Mouse (Mus musculus) thymus, adult 2 months (tissue): Measurements from ENCODE around the gene Abraxas2. TPM values are rescaled to one million over a fixed set of nuclear protein-coding genes. Genes with fewer than 3 reads are reported as not detected.
A peak's percentile ranks its signal among the peaks of the same experiment; 100 is the strongest.

Experiments
- DNase-seq: peaks from one replicate; pipeline ENCODE4 v3.0.0; 2021
- H3K27ac ChIP-seq: fragments of 200-500 bp; 2 replicates; pipeline ENCODE4 v1.5.1; 2012; ENCODE audit warnings: low read length, control low read depth; ENCODE audit not compliant: control insufficient read depth, insufficient read depth
- H3K27me3 ChIP-seq: fragments of 200-500 bp; 2 replicates; pipeline ENCODE4 v1.6.1; 2012; ENCODE audit warnings: mild to moderate bottlenecking, low read length, moderate library complexity, mixed read lengths; ENCODE audit not compliant: control insufficient read depth, insufficient read depth
- H3K36me3 ChIP-seq: fragments of 200-500 bp; 2 replicates; pipeline ENCODE4 v1.6.1; 2012; ENCODE audit warnings: mild to moderate bottlenecking, low read length, moderate library complexity; ENCODE audit not compliant: control insufficient read depth, insufficient read depth
- H3K4me1 ChIP-seq: fragments of 200-500 bp; replicated peaks from 2 replicates; pipeline ENCODE4 v1.6.1; 2012; ENCODE audit warnings: low read length; ENCODE audit not compliant: control insufficient read depth, insufficient read depth
- H3K4me3 ChIP-seq: fragments of 200-500 bp; 2 replicates; pipeline ENCODE4 v1.5.1; 2012; ENCODE audit warnings: mild to moderate bottlenecking, low read length, control low read depth, moderate library complexity; ENCODE audit not compliant: control insufficient read depth, insufficient read depth
- CTCF ChIP-seq: fragments of 200-500 bp; IDR thresholded peaks from 2 replicates; pipeline ENCODE4 v1.5.1; 2012; ENCODE audit warnings: mild to moderate bottlenecking, control low read depth, low read length, moderate library complexity, borderline replicate concordance; ENCODE audit not compliant: control insufficient read depth, poor library complexity, insufficient read depth; ENCODE audit errors: extremely low read depth
- POLR2A ChIP-seq: fragments of 200-500 bp; IDR thresholded peaks from 2 replicates; pipeline ENCODE4 v1.6.1; 2012; ENCODE audit warnings: mild to moderate bottlenecking, low read length, control low read depth, moderate library complexity; ENCODE audit not compliant: control insufficient read depth, poor library complexity, insufficient read depth; ENCODE audit errors: extremely low read depth
- WGBS: fragments of 180-500 bp; shearing (Covaris S2); methylation state at CpG from one replicate; pipeline ENCODE4 v1.1.7; 2018; 5-methylcytosine and 5-hydroxymethylcytosine counted together
- polyA plus RNA-seq: library from polyadenylated mRNA; depleted of rRNA; stranded (reverse); fragments of >200 nt; gene quantifications from 2 replicates; pipeline ENCODE4 v1.2.3, GENCODE M21; 2012

Abraxas2 gene
- polyA plus RNA-seq, 1 experiment: 12.8 TPM

DNA sequence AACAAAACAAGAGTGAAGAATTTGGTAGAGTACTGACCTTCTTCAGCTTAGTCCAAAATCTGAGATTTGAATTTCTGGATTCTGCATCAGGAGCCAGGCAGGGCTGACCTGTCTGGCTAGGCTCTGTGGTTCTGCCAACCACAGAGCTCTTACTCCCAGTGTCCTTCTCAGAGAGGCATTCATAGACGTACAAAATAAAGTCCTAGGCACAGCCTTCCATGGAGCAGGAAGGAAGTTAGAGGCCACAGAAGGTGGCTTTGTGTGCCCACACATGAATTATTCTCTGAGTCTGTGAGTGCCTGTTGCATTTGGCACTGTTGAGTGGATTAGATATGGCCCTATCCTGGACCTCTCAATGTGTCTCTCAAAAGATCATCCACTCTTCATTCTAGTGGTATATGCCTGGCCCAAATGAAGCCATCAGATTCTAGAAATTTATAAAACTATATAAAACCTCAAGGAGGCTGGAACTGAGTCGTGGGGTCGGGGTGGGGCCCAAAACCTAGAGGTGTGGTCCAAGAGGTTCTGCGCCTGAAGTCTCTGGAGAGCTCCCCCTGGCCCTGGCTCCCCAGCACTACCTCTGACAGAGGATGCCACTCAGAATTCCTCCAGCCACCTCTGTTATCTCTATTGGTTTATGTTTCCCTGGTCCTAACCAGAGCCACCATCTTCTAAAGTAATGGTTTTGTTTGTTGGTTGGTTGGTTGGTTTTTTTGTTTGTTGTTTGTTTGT, 29.7 kb downstream of the Abraxas2 start:
- peak overlapping the region; percentile 24; the same call in 1 of the 2 replicates for H3K27ac ChIP-seq
- no peak for TF ChIP-seq CTCF
- TF ChIP-seq POLR2A: no peak
- WGBS: 46% methylated on average over 4 of the region's 4 CpGs
- no peak overlapping the region for H3K4me3 ChIP-seq
- H3K36me3 ChIP-seq: peaks cover 9% of the 10 kb centered on the region
- no peaks in the 10 kb centered on the region for H3K27me3 ChIP-seq
- DNase-seq: no peak
- H3K4me1 ChIP-seq: peaks cover 3% of the 10 kb centered on the region

DNA sequence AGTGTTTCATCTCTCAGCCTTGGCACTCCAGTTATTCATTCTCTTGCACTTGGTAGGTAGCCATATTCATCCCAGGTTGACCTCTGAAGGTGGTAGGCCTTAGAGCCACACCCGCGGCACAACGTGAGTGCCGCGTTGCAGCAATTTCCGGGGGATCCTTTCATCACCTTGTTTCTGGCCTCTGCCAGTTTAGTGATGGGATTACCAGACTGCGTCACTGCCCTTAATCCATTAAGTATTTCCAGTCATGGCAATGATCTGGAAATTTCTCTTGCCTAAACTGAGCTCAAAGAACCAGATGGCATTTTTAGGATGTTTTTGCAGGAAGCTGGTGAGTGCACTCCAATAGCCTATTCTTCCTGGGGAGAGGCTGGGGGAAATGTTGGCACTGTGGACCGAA, 30.7 kb downstream of the Abraxas2 start:
- DNase-seq: no peak
- WGBS: 97% methylated on average over 8 of the region's 8 CpGs
- H3K27ac ChIP-seq: no peak overlapping the region
- H3K4me3 ChIP-seq: no peak overlapping the region
- TF ChIP-seq POLR2A: no peak
- TF ChIP-seq CTCF: no peak
- H3K36me3 ChIP-seq: no peaks in the 10 kb centered on the region
- H3K27me3 ChIP-seq: no peaks in the 10 kb centered on the region
- H3K4me1 ChIP-seq: peaks cover 3% of the 10 kb centered on the region

DNA sequence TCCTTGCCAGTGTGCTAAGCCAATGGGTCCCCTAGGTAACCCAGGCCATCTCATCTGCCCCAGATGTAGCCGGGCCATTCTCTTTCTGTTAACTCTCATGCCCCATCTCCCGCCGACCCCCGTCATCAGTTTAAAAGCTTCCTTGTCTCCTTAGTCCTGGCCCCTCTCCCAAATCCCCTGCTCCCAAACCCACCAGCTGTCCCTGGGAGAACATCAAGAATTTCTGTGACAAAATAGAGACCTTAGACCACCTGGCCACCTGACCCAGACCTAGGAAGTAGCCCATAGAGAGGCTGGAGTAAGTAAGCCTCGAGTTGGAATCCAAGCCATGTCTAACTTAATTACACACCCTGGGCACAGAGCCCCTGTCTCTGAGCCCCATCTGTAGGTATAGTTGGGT, 31.2 kb downstream of the Abraxas2 start:
- 92% methylated on average over 5 of the region's 5 CpGs for WGBS
- DNase-seq: no peak
- no peaks in the 10 kb centered on the region for H3K27me3 ChIP-seq
- no peaks in the 10 kb centered on the region for H3K36me3 ChIP-seq
- peaks cover 3% of the 10 kb centered on the region for H3K4me1 ChIP-seq
- no peak overlapping the region for H3K27ac ChIP-seq
- TF ChIP-seq POLR2A (no peak), CTCF (no peak)
- no peak overlapping the region for H3K4me3 ChIP-seq

- no peak overlapping the region for H3K4me3 ChIP-seq
- DNase-seq: no peak
- WGBS: 91% methylated on average over 5 of the region's 5 CpGs
- H3K36me3 ChIP-seq: no peaks in the 10 kb centered on the region
- TF ChIP-seq POLR2A (no peak), CTCF (no peak)
- H3K27me3 ChIP-seq: no peaks in the 10 kb centered on the region
- peaks cover 3% of the 10 kb centered on the region for H3K4me1 ChIP-seq
- no peak overlapping the region for H3K27ac ChIP-seq
Observed at GRCm38 (mm10) chr7:132891561-132892310, 32.7 kb downstream of the Abraxas2 start.

- Histone ChIP-seq H3K4me1 (peaks cover 3% of the 10 kb centered on the region), H3K36me3 (no peaks in the 10 kb centered on the region), H3K27ac (no peak overlapping the region), H3K27me3 (no peaks in the 10 kb centered on the region), H3K4me3 (no peak overlapping the region)
- DNase-seq: no peak
- no peak for TF ChIP-seq POLR2A
- no peak for TF ChIP-seq CTCF
- 73% methylated on average over 4 of the region's 4 CpGs for WGBS
Observed at GRCm38 (mm10) chr7:132892311-132892661, 33.3 kb downstream of the Abraxas2 start.

DNA sequence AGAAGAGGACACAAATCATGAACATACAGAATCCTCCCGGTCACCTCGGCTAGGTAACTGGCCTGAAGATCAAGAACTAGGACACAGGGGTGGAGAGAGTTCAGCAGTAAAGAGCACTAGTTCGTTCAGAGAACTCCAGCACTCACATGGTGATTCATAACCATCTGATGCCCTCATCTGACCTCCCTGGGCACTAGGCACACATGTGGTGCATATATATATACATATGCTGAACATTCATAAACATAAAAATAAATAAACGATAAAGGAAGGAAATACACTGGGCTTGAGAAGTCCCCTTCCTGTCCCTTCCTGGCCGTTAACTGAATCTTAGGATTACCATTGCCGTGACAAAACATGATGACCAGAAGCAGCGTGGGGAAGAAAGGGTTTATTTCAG, 33.8 kb downstream of the Abraxas2 start:
- Histone ChIP-seq H3K4me3 (no peak overlapping the region), H3K27me3 (no peaks in the 10 kb centered on the region), H3K4me1 (peaks cover 3% of the 10 kb centered on the region), H3K36me3 (no peaks in the 10 kb centered on the region), H3K27ac (no peak overlapping the region)
- TF ChIP-seq POLR2A (no peak), CTCF (no peak)
- WGBS: 83% methylated on average over 7 of the region's 7 CpGs
- DNase-seq: no peak

DNA sequence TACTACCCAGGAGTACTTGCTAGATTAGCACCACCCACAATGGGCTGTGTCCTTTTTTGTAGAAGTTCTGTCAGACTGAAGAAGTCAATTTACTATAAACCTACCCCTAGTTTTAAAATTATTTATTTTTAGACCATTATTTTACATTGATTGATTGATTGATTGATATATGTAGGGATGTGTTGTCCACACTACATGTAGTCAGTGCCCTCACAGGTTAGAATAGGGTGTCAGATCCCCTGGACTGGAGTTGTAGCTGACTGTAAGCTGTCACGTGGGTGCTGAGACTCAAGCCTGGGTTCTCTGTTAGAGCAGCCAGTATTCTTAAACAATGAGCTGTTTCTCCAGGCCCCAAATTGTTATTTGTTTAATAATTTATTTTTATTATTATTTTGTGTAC, 34.3 kb downstream of the Abraxas2 start:
- WGBS: 97% methylated on average over 1 of the region's 1 CpGs
- TF ChIP-seq POLR2A (no peak), CTCF (no peak)
- no peak overlapping the region for H3K27ac ChIP-seq

More for the DNA sequence above, 34.3 kb downstream of the Abraxas2 start:
- Histone ChIP-seq H3K36me3 (no peaks in the 10 kb centered on the region), H3K4me1 (peaks cover 3% of the 10 kb centered on the region), H3K27me3 (no peaks in the 10 kb centered on the region), H3K4me3 (no peak overlapping the region)
- no peak for DNase-seq
